Mouse (Mus musculus) cortical plate, adult 2 months (tissue): ENCODE data around the gene Camk2b. TPM values are rescaled to one million over a fixed set of nuclear protein-coding genes. Genes with fewer than 3 reads are reported as not detected.
"Not testable (repeated sequence)": the region's sequence is repeated elsewhere in the genome, so short reads cannot be mapped to it uniquely, and the experiment has no call there.

Experiments
- H3K27ac ChIP-seq: fragments of 200-500 bp; 2 replicates; pipeline ENCODE4 v1.5.1; 2012; ENCODE audit warnings: low read length, control low read depth, inconsistent platforms; ENCODE audit not compliant: insufficient read depth
- H3K4me1 ChIP-seq: fragments of 200-500 bp; 2 replicates; pipeline ENCODE4 v1.6.1; 2011; ENCODE audit warnings: low read length; ENCODE audit not compliant: control insufficient read depth, insufficient read depth
- H3K4me3 ChIP-seq: fragments of 200-500 bp; 2 replicates; pipeline ENCODE4 v1.5.1; 2011; ENCODE audit warnings: mild to moderate bottlenecking, low read length, control low read depth; ENCODE audit not compliant: insufficient read depth
- CTCF ChIP-seq: fragments of 200-500 bp; IDR thresholded peaks from 2 replicates; pipeline ENCODE4 v1.5.1; 2011; ENCODE audit warnings: mild to moderate bottlenecking, control low read depth, low read length; ENCODE audit not compliant: insufficient read depth; ENCODE audit errors: extremely low read depth
- POLR2A ChIP-seq: fragments of 200-500 bp; IDR thresholded peaks from 2 replicates; pipeline ENCODE4 v1.6.1; 2011; ENCODE audit warnings: mild to moderate bottlenecking, low read length, control low read depth; ENCODE audit not compliant: insufficient read depth; ENCODE audit errors: extremely low read depth
- polyA plus RNA-seq: library from polyadenylated mRNA; depleted of rRNA; stranded (reverse); fragments of >200 nt; gene quantifications from 2 replicates; pipeline ENCODE4 v1.2.3, GENCODE M21; 2012

Camk2b gene
- polyA plus RNA-seq, 1 experiment: 499 TPM

GRCm38 (mm10) chr11:5953130-5953765 lies 112.9 kb downstream of the Camk2b start:
- Histone ChIP-seq H3K27ac (no peak overlapping the region), H3K4me1 (peaks cover 4% of the 10 kb centered on the region; the same call in 1 of the 2 replicates), H3K4me3 (no peak overlapping the region)
- peak; percentile 6; the same call in 1 of the 2 replicates for TF ChIP-seq CTCF
- TF ChIP-seq POLR2A: no peak

- H3K4me1 ChIP-seq: peaks cover 3% of the 10 kb centered on the region; the same call in 1 of the 2 replicates
- no peak overlapping the region for H3K4me3 ChIP-seq
- no peak for TF ChIP-seq POLR2A
- no peak for TF ChIP-seq CTCF
- H3K27ac ChIP-seq: no peak overlapping the region
These were observed 113.7 kb downstream of the Camk2b start for GRCm38 (mm10) chr11:5952501-5952900.

DNA sequence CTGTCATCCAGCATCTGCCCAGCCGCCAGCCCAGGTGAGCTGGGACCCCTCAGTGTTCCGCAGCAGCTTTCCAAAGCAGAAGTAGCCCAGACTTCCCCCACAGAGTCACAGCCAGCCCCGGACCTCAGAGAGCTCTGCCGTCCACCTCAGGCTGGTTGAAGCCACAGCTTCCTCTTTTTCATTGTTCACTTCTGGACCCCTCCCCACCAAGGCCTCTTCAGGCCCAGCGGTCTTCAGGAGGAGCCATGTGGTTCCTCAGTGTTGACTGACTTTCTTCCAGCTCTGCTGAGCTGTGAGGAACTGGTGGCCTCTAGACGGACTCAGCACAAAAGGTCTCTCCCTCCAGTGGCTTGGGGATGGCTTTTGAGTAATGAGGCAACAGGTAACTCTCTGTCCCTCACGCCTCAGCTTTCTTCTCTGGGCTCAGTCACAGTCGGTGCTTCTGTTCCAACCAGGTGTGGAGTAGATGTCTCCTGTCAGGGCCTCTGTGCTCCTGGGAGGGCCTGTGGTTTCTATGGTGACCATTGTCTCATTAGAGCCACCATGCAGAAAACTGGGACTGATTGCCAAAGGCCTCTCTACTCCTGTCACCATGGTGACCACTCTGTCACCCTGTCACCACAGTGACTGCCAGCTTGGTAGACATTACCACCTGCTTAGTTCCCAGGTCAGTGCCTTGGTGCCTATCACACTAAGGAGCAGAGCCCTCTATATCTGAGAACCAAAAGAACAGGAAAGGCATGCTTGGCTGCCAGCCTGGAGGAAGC lies 116.4 kb downstream of the Camk2b start, which contains the start of gene Gck:
TSS of gene Gck (minus strand) at position 496 of the 767 bp plus-strand sequence.
- Histone ChIP-seq H3K4me1 (no peaks in the 10 kb centered on the region), H3K27ac (no peak within 1 kb of the TSS), H3K4me3 (no peak within 1 kb of the TSS)
- TF ChIP-seq CTCF: no peak
- TF ChIP-seq POLR2A: no peak

DNA sequence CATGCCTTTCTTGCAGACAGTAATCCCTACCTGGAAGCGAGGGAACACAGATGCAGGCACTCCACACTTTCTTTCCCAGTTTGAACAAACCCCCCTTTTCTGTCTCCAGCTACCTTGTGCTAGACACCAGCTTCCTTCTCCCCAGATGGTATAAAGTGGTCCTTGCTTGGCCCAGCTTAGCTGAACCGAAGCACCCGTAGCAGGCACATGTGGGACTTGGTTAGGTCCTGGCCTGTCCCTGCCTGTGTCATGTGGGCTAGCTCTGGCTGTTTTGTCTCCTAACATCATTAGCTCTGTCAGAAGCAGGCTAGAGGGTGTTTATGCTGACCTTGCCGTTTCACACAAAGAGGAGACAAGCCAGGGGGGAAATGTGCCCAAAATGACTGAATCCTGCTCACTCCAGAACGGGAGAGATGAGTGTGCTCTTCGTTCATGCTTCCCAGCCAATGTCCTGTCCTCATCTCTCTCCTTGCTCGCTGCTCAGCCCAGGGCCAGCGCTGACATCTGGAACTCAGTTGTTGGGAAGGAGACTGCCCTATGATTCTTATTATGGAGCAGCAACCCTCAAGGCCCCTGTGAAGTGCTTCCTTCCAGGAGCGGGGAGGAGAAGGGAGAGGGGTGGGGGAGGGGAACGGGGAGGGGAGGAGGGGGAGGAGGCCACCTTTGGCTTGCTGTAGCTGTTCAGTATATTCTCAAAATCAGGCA lies 117.5 kb downstream of the Camk2b start:
- Histone ChIP-seq H3K4me3 (no peak overlapping the region), H3K4me1 (no peaks in the 10 kb centered on the region), H3K27ac (no peak overlapping the region)
- TF ChIP-seq CTCF (no peak), POLR2A (no peak)

GRCm38 (mm10) chr11:5947796-5948195 lies 118.4 kb downstream of the Camk2b start:
- Histone ChIP-seq H3K27ac (no peak overlapping the region), H3K4me3 (no peak overlapping the region), H3K4me1 (no peaks in the 10 kb centered on the region)
- TF ChIP-seq POLR2A (no peak), CTCF (no peak)

- no peak overlapping the region for H3K4me3 ChIP-seq
- TF ChIP-seq CTCF (no peak), POLR2A (no peak)
- no peaks in the 10 kb centered on the region for H3K4me1 ChIP-seq
- no peak overlapping the region for H3K27ac ChIP-seq
These were observed 121.1 kb downstream of the Camk2b start for GRCm38 (mm10) chr11:5945096-5945495.

DNA sequence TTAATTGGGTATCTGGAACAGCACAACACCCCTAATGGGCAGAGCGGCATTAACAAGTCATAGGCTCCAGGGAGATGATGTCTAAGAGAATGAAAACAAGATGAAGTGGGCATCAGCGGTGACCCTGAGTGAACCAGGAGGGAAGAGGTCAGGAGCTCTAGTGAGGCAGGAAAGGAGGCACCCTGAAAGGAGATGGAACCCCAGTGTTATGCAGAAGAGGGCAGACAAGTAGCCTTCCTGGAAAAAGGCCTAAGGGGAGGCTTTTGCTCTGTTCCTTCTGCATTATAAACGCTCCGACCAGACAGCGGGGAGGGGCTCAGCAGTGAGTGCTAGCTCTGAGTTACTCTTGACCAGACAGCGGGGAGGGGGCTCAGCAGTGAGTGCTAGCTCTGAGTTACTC lies 123.2 kb downstream of the Camk2b start:
- no peak overlapping the region for H3K4me3 ChIP-seq
- no peaks in the 10 kb centered on the region for H3K4me1 ChIP-seq
- TF ChIP-seq CTCF (no peak), POLR2A (no peak)
- no peak overlapping the region for H3K27ac ChIP-seq

DNA sequence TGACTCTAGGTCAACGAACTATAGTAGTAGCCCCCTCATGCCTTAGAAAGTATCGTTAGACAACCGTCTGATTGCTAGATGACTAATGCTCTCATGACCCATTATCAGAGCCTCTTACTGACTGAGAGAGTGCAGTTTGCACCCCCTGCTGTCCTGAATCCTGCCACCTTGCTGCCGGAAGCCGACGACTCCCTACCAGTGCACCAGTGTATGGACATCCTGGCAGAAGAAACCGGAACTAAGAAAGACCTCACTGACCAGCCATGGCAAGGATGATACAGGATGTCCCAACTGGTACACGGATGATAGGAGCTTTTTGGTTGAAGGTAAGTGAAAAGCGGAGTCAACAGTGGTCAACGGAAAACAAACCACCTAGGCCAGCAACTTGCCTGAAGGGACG lies 131.6 kb downstream of the Camk2b start:
- H3K4me1 ChIP-seq, H3K27ac ChIP-seq, H3K4me3 ChIP-seq: not testable (repeated sequence)

GRCm38 (mm10) chr11:5931947-5932346 lies 134.2 kb downstream of the Camk2b start:
- not testable (repeated sequence) for H3K4me1 ChIP-seq, H3K4me3 ChIP-seq

GRCm38 (mm10) chr11:5930578-5930977 lies 135.6 kb downstream of the Camk2b start:
- TF ChIP-seq POLR2A: no peak
- no peak for TF ChIP-seq CTCF
- no peaks in the 10 kb centered on the region for H3K4me1 ChIP-seq
- H3K27ac ChIP-seq: no peak overlapping the region
- H3K4me3 ChIP-seq: no peak overlapping the region

More at GRCm38 (mm10) chr11:5931947-5932346, 134.2 kb downstream of the Camk2b start:
- H3K27ac ChIP-seq: not testable (repeated sequence)
